Mouse (Mus musculus) adrenal gland, adult 18-20 months (tissue): ENCODE measurements around the gene Mfsd6. TPM values are rescaled to one million over a fixed set of nuclear protein-coding genes. Genes with fewer than 3 reads are reported as not detected.

Experiments used
- DNase-seq, 2 experiments: peaks; one replicate each; pipeline ENCODE4 v3.0.0; 2021 to 2022; ENCODE audit warnings: low spot score in 2 of 2
- total RNA-seq, 2 experiments: library from RNA; stranded (reverse); gene quantifications; 1 replicate in 1 of 2; 2 replicates in 1 of 2; pipeline ENCODE4 v1.2.3; 2021

Gene Mfsd6
- total RNA-seq, 2 experiments from 2014 or later: 17.0 to 17.9 TPM

GRCm38 (mm10) chr1:52648153-52649027, 78.9 kb downstream of the Mfsd6 start:
- DNase-seq: peak; percentile 57 to 62

GRCm38 (mm10) chr1:52640736-52641135, 86.5 kb downstream of the Mfsd6 start:
- DNase-seq: no peak

GRCm38 (mm10) chr1:52640266-52640665, 87.0 kb downstream of the Mfsd6 start:
- no peak for DNase-seq

GRCm38 (mm10) chr1:52639090-52639489, 88.2 kb downstream of the Mfsd6 start:
- DNase-seq: no peak

GRCm38 (mm10) chr1:52638101-52638500, 89.2 kb downstream of the Mfsd6 start:
- no peak for DNase-seq

GRCm38 (mm10) chr1:52635932-52636331, 91.3 kb downstream of the Mfsd6 start:
- DNase-seq: no peak

GRCm38 (mm10) chr1:52634251-52634650, 93.0 kb downstream of the Mfsd6 start:
- no peak for DNase-seq

- DNase-seq: no peak
Measured at GRCm38 (mm10) chr1:52631570-52631969, 95.7 kb downstream of the Mfsd6 start.

- no peak for DNase-seq
Measured at GRCm38 (mm10) chr1:52630937-52631299, 96.3 kb downstream of the Mfsd6 start.

GRCm38 (mm10) chr1:52630248-52630936, 96.9 kb downstream of the Mfsd6 start, which contains the start of gene Nemp2:
TSS of gene Nemp2 (plus strand) at chr1:52630703.
- DNase-seq: peak; percentile 94 to 97

GRCm38 (mm10) chr1:52620442-52620841, 106.8 kb downstream of the Mfsd6 start:
- DNase-seq: no peak

- DNase-seq: no peak
Measured at GRCm38 (mm10) chr1:52618217-52618616, 109.0 kb downstream of the Mfsd6 start.

GRCm38 (mm10) chr1:52608486-52608885, 118.8 kb downstream of the Mfsd6 start:
- no peak for DNase-seq

GRCm38 (mm10) chr1:52607700-52608099, 119.6 kb downstream of the Mfsd6 start:
- DNase-seq: no peak

Other genes starting within 250 kb of the Mfsd6 start
- gene Nab1, start 226.8 kb downstream of the Mfsd6 start, total RNA-seq: 10 to 100 TPM; 53.1 to 54.0 TPM
- gene Nemp2, start 96.8 kb downstream of the Mfsd6 start, total RNA-seq: 1 to 10 TPM; 1.5 to 1.9 TPM
- 10 to 100 TPM; 23.7 to 24.9 TPM for gene Inpp1, start 90.2 kb upstream of the Mfsd6 start, total RNA-seq
- gene Hibch, start 117.5 kb upstream of the Mfsd6 start, total RNA-seq: 10 to 100 TPM; 63.0 to 97.6 TPM